Mouse (Mus musculus) lung, adult 18-20 months (tissue): ENCODE data around the gene Kcnip4.

ENCODE experiments used
- DNase-seq, 2 experiments: peaks; one replicate each; pipeline ENCODE4 v3.0.0; 2022; ENCODE audit warnings: mixed read lengths in 2 of 2

Gene Kcnip4

DNA sequence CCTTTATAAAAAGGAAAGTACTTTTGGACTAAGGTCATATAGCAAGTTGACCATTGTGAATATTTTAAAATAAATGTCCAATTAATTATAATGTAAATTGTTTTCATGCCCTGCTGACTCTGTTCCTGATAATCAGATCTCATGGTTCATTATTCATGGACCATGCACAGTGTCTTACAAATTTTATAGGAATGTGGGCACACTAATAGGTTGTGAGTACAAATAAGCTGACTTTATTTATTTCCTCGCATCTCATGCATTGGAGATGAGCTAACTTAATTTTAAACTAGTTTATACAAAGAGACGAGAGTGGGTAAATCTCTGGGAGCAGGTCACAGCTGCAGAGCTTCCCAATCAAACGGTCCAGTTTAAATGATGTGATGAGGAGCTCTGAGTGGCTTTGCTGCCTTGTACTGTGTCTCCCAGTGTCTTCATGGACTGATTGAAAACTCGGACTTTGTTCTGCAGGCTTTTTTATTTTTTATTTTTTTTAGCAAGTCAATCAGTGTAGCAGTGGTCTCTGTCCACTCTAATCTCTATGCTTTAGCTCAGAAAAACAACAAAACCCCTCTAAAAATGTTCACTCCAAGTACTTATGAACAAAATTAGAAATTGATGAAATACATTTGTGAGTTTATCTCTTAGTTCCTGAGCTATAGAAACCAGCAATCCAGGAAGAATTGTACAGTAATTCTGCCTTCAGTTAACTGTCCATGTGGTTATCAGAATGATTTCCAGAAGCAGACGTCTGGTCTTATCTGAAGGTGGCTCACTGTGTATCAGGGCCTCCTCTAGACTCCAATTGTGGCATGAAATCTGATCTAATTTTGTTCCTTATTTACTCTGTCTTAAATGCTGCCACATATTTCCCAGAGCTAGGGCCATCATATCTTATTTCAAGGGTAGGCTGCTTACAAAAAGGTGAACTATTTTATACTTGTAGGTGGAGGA lies 979.6 kb downstream of the Kcnip4 start:
- DNase-seq: no peak

DNA sequence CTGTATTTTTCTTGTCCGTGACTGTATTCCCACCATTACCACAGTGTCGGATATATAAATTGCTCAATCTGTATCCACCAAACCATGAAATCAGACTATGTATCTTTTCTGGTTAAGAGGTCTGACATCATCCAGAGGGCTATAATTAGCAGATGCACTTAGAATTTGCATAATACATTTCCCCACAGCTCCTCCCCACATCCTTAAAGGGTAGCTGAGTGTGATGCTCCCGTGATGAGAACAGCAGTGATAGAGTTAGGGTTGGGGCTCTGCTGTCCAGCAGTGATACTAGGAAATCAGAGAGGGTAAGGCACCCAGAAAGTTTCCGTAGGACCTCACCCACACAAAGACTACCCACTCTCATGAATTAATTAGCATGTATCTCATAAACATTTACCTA lies 1006.7 kb downstream of the Kcnip4 start:
- no peak for DNase-seq

DNA sequence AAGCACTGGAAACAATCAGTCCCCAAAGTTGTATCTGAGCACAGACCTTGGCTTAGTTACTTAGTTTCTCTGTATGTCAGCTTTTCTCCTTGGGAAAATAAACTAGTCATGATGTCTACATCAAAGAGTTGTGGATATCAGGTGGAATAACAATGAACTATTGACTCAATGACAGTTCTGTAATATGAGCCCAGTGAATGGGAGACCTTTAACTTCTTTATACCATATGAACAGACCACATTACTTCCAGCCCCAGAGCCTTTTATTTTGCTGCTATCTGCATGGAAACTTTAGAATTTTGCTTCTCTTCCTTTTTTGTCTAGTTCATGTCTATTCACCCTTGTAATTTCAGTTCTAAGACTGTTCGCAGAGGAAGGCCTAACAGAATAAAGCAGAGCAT lies 1011.4 kb downstream of the Kcnip4 start:
- no peak for DNase-seq

DNA sequence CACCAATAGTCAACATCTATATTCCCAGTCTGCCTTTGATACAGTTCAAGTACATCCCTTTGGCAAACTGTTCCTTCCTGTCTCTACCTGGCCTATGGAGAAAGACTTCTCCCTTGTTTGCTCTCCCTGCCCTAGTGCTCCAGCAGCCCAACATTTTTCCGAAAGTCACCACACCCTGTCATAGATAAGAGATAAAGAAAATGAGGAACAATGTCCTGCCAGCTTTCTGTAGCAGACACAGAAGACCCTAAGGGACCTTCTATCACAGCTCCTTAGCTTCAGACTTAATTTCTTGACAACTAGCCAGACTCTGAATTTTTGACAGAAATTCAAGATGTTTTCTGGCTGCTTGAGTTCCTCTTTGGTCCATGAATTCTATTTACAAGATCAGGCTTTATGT lies 1013.4 kb downstream of the Kcnip4 start:
- DNase-seq: no peak

DNA sequence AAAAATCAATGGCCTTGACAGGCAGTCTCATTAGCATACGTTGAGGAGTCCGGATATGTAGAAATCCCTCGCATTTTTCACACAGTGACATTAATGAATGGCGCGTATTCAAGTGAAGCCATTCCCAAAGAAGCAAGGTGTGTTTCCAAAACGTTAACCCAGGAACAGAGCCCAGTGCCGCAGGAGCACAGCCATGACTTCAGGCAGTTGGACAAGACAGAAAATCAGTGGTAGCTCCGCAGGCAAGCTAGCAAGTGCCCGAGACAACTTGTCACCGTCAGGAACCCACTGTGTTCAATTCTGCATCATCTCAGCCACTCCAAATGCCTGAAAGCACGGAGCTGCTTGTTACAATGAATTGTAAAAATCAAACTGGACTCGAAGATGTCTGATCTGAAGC lies 1014.5 kb downstream of the Kcnip4 start:
- no peak for DNase-seq

DNA sequence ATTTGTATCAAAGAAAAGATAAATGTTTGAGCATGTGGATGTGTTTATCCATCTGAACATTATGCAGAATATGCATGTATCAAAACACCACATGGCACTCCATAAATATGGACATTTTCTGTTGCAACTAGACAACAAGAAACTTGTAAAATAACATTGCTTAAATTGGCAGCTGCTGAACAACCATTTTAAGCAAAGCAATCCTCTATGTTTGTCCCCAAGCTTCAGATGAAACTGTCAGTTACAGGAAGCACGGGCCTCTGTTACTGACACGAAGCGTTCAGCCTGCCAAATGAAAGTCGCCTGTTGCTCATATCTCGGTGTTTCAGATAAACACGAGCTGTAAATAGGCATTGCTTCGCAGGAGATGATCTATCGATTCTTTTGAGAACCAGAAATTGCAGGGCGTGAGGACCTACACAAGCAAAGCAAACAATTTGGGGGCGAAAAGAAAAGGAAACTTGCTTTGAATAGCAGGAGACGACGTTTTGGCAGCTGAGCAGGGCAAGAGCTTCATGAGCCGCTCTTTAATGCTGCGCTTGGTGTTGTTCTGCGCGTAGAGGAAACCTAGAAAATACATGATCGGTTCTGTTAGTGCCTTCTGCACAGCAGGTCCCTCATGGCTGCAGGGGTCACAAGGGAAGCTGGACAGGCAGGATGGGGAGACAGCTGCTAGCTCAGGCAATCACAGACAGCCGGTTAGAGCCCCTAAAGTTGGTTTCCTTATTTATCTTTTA lies 1015.3 kb downstream of the Kcnip4 start:
- DNase-seq: no peak

DNA sequence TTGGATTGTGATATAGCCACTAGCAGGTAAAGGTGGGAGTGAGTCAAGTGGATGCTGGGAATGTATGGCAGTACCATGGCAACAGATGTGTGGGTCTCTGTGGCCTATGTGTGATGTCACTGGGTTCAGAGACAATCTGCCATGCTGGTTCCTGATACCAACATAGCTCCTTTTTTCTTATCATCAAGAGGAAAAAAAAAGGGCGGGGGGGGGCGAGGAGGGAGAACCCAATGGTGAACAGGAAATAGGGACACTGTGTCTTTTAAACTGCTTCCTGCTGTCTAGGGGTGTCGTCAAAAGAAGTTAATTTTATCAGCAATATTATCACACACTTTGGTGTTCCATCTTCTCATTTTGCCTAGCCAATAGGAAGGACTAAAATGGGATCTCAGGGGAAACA lies 1021.6 kb downstream of the Kcnip4 start:
- no peak for DNase-seq

DNA sequence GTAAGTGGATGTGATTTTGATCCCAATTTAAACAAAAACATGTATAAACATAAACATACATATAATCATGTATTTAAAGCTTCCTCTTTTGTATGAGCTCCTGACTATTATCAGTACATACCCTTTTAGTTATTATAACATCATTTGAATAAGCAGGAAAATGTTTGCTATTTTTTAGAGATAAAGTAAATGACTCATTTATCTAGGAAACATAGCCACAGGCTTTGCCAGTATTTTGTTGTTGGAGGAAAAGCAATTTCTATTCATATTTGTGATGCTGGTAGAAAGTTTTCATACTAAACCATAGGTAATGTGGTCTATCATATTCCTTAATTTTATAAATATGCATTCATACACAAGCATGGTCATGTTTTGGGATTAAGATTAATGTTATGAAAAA lies 1022.3 kb downstream of the Kcnip4 start:
- no peak for DNase-seq

DNA sequence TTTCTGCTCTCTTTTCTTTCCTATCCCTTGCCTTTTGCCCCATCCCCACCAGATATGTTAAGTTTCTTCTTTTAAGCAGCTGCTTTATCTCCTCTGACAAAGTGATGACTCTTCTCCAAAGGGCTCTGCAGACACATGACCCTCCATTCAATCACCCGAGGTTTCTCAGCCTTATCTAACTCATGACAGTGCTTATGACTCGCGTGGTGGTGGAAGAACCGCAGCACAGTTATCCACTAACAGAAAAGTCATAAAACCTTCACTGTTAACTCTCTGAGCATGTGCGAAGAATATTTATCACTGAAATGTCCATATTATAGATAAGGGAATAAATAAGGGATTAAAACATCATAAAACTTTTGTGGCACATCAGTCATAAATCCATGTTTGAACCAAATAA lies 1024.5 kb downstream of the Kcnip4 start:
- no peak for DNase-seq

DNA sequence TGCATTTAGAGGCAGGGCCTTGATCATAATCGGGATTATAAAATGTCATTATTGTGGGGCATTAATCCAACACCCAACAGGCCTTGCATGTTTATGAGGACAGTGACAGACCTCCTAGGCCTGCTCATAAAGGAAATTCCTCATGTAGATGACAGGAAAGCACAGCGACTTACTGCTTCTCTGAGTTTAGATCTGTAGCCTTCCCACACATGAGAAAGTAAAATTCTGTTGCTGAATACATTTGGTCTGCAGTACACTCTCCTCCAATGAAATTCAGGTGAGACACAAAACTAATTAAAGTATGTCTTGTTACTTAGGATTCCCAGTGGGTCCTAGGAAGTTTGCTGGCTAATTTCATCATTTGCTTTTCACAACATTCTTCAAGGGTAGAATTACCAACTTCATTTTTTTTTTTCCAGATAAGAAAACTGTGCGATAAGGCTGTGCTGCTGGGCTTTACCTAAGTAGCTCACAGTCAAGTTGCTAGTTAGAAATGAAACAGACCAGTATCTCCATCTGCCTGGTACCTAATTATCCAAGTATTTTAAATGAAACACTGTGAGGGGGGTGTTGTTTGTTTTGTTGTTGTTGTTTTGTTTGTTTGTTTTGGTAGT lies 1033.7 kb downstream of the Kcnip4 start:
- DNase-seq: no peak

DNA sequence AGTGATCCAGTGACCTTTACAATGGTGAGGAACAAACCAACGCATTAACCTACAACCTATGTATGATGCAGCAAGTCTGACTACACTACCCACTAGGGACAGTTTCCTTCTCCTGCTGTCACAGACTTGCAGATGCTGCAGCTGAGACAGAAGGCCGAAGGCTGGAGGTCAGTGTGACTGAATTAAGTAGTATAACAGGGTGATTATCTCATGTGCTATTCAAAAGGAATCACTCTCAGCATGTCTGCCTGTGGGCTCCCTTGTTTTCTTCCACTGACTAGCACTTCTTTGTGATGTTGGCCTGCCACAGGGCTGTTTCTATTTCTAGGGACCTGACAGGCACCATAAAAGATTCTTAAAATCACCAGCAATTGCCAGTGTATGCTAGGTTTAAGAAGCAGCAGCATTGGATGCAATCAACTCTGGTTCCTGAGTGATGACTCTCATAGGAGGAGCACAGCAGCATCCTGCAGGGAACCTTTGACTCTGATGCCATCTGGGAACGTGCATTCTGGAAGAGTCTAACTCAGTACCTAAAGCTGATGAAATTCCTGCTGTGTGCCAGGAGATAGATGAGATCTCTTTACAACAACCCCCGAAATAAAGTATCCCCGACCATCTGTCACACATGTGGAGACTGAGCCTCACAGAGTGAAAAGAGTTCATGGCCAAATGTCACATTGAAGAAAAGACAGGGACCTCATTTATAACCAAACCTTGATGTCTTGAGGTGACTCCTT lies 1035.0 kb downstream of the Kcnip4 start:
- DNase-seq: no peak

DNA sequence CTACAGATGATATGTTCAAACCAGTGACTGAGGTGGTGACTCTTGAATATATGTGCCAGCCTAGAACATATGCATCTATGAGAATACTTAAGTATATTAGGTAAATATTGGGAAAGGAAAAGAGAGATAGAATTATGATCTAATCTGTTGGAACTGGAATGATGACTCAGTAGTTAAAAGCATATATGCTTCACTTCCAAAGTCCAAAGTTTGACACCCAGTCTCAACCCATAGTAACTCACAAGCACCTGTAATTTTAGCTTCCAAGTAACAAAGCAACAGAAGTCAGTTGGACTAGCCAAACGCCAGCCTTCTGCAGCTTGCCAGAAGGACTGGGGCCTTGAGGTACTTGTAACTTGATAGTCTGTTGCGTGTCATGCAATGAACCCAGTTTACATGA lies 1041.6 kb downstream of the Kcnip4 start:
- no peak for DNase-seq

DNA sequence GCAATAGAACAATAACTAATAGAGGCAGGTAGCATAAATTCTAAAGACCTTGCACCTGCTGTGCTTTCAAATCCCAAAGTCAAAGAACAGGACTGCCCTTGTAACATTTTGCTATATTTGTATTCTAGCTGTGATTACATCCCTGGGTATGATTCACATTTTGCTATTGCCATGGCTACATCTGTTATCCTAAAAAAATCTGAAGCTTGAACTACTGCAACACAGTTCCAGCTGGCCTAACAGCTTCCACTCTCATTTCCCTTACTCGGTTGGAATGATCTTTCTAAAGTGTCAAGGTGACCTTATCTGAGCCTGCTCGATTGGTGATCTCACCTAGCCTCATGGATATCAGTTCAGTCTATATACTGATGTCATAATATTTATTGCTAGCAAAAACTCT lies 1064.5 kb downstream of the Kcnip4 start:
- DNase-seq: no peak

DNA sequence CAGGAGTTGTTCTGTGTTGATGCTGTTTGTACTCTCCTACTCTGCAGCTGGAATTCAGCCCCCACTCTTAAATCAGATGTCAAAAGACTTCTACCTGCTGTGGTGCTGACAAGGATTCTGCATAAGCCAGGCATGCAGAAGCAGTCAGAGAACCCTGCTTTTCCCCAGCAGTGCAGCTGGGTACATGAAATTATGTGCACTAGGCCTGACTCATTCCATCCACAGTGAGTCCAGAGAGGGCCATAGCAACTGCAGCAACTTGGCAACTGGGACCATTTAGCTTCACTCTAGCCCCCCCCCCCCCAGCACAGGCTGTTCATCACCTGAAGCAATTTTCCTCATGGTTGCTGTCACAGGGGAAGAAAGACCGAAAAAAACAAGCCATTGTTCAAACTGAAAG lies 1075.8 kb downstream of the Kcnip4 start:
- DNase-seq: no peak

DNA sequence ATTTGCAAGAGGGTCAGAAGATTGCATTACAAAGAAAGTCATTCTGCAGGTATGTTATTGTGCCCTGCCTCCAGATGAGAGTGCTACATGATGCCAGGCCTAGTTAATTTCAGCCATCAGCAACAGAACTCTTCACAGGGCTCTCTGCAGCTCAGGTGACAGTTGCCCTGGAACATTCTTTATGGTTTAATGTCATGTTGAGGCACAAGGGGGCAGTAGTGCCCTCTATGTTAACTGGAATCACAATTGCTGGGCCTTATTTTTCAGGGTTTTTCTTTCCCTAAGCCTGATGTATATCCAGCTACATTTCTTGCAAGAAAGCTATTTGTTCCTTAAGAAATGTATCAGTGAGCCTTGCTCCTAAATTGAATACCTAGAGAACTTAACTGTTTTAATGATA lies 1094.2 kb downstream of the Kcnip4 start:
- DNase-seq: peak in 1 of 2 experiments; percentile 3

DNA sequence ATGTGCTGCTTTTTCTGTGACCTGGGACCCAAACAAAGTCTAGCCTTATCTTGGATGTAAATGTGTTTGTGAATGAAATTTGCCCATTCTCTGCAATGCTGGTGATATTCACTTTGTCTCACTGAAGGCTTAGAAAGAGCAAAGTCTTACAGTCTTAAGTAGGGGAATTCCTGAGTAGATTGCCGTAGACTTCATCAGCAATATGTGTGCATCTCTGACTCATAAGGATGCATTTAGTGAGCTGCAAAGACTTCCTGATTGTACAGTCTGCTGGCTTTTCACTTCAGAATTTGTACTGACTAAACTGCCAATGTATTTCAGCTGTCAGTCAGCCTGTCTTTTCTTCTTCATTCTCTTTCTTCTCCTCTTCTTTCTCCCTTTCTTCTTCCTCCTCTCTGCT lies 1102.8 kb downstream of the Kcnip4 start:
- DNase-seq: no peak

DNA sequence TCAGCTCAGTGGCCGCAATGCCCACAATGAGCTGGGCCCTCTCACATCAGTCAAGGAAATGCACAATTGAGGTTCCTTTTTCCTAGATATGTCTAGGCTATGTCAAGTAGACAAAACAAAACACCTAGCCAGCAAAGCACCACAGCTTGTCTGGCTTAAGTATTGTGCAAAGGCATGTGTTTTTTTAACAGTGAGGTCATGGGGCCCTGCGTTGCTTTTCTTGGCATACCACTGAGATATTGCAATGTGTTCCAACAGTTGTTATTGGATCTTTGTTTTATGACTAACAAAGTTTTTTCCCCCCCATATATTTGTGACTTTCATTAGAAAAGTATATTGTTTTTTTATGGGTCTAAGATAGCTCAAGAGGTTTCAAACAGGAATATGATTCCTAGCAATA lies 1105.0 kb downstream of the Kcnip4 start:
- DNase-seq: no peak

DNA sequence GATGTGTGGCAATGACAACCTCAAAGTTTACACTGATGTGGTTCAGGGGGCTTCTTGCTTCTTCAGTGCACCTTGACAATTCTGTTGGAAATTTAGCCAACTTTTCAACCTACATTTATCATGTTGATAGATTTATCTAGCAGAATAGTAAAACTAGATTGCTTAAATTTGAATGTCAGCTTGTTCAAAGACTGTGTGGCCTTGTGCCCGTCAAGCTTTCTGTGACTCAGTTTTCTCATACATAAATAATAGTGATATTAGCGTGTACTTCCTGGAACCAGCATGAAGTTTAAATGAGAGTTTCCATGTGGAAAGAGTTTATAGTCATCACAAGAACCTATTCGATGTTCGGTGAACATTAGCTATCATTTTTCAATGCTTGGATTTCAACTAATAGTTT lies 1112.4 kb downstream of the Kcnip4 start:
- DNase-seq: no peak

DNA sequence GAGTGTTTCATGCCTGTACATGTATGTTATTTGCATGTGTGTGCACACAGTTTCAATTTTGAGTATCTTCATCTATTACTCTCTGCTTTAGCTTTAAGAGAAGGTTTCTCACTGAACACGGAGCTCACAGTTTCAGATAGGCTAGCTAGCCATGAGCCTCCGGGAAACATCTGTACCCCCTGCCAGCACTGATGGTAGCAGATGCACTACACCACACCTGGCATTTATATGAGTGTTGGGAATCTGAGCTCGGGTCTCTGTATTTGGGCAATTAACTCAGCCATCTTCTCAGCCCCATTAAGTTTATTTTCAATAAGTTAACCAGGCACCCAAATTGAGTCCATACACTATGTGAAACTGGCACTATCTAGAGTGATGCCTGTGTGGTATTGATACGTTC lies 1113.2 kb downstream of the Kcnip4 start:
- no peak for DNase-seq

DNA sequence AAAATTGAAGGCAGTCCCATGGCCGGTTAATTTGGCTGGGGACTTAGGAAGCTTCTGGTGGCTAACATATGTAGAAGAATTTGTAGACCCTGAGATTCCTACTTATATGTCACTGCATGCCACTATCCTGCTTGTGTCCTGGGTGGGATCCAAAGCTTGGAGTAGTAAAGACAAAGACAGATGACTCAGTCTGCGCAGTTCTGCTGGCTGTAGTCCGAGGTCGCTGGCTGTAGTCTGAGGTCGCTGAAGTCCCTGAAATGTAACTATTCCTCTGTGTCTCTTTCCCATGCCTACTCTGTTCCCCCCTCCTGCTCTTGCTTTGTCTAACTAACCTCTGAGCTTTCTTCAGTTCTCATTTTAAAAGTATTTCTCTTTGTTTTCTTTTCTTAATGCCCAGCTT lies 1114.4 kb downstream of the Kcnip4 start:
- no peak for DNase-seq

DNA sequence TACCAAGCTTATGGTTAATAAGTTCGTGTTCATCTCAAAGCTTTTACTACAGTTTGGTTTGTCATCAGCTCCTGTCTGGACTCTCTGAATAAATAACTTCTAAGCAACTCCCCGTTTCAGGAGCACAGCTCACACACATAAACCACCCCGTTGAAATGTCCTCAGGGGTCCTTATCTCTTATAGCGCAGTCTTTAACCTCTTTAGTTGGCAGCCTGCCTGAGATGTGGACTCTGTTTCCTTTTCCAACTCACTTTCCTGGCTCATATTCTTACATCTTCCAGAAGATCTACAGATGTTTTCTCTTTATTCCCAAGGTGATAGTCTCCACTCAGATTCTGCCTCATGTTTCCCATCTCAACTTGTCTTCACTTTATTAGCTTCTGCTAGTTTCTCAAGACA lies 1116.4 kb downstream of the Kcnip4 start:
- no peak for DNase-seq

DNA sequence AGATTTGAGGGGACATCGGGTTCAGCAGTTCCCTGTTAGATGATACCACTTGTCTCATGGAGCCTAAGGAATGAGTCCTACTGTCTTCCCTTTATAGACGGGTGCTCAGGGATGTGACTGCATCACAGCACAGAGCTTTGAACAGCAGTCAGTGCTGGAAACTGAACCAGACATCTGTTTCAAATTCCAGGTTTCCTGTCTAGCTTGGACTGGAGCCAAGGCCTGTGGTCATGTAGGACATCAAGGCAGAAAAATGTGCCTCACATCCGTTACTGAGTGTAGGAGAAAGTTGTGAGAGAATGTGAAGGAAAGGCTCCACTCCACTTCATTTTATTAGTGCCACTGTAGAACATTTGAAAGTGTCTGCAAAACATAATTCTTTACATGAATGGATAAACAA lies 1122.2 kb downstream of the Kcnip4 start:
- DNase-seq: no peak
